Mouse (Mus musculus): Measurements from ENCODE around the gene Hk3.

GRCm38 (mm10) chr13:54983614-54984013, 37.6 kb downstream of the Hk3 start:
- TF ChIP-seq CTCF (IDR thresholded peaks at IDR 0.05; ENCODE audit: low read depth, low read length) (peak; percentile 77), POLR2A (IDR thresholded peaks at IDR 0.05; ENCODE audit: insufficient read depth, low read length) (no peak)
